Mouse (Mus musculus) limb, embryonic 10.5 days (tissue): ENCODE measurements around the gene Mymx. TPM values are rescaled to one million over a fixed set of nuclear protein-coding genes. Genes with fewer than 3 reads are reported as not detected.
A peak's percentile ranks its signal among the peaks of the same experiment; 100 is the strongest.

Source experiments
- DNase-seq: peaks from one replicate; pipeline ENCODE4 v3.0.0-alpha.2; 2017; ENCODE audit warnings: low spot score
- H3K27ac ChIP-seq: fragments of 300-500 bp; sonication (generic); 2 replicates; pipeline ENCODE4 v1.5.1; 2016; ENCODE audit warnings: mild to moderate bottlenecking
- H3K27me3 ChIP-seq: fragments of 300-500 bp; sonication (generic); 2 replicates; pipeline ENCODE4 v1.6.1; 2016; ENCODE audit warnings: low read depth, mild to moderate bottlenecking; ENCODE audit not compliant: poor library complexity, severe bottlenecking
- H3K36me3 ChIP-seq: fragments of 300-500 bp; sonication (generic); 2 replicates; pipeline ENCODE4 v1.6.1; 2016; ENCODE audit warnings: mild to moderate bottlenecking, moderate library complexity
- H3K4me1 ChIP-seq: fragments of 300-500 bp; sonication (generic); 2 replicates; pipeline ENCODE4 v1.6.1; 2016
- H3K4me3 ChIP-seq: fragments of 300-500 bp; sonication (generic); 2 replicates; pipeline ENCODE4 v1.5.1; 2016; ENCODE audit warnings: mild to moderate bottlenecking, moderate library complexity
- H3K9me3 ChIP-seq: fragments of 300-500 bp; sonication (generic); replicated peaks from 2 replicates; pipeline ENCODE4 v1.6.1; 2016; ENCODE audit warnings: mild to moderate bottlenecking
- WGBS: fragments of 180-500 bp; shearing (Covaris S2); methylation state at CpG from one replicate; pipeline ENCODE4 v1.1.7; 2016; 5-methylcytosine and 5-hydroxymethylcytosine counted together
- polyA plus RNA-seq: library from polyadenylated mRNA; unstranded; fragments of >200 nt; fragmentation: Nextera tagmentation; extraction: Ambion mirVana; gene quantifications from 2 replicates; pipeline ENCODE4 v1.2.1, GENCODE M21; 2016

Gene Mymx
- polyA plus RNA-seq, 1 experiment from 2014 or later: 1.2 TPM

DNA sequence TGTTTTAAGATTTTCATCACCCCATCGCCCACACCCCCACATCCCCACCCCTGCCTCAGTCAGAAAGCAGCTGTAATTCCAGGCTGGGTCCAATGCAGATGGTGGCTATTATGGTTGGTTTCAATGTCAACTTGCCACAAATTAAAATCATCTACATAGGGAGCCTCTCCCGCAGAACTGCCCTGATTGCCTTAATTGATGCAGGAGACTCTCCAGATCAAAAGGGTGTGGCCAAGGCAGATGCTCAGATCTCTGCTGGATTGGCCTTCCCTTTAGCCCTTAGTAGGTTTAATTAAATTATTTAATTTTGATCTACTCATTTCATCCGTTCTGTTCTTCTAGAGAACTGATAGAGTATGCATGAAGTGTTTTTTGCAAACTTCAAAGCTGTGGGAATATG, 1.1 kb upstream of the Mymx start:
- Histone ChIP-seq H3K27ac (no peak overlapping the region), H3K4me3 (no peak overlapping the region), H3K27me3 (peaks cover 41% of the 10 kb centered on the region), H3K4me1 (peaks cover 39% of the 10 kb centered on the region), H3K9me3 (no peaks in the 10 kb centered on the region), H3K36me3 (no peaks in the 10 kb centered on the region)
- 82% methylated on average over 3 of the region's 3 CpGs for WGBS
- no peak for DNase-seq

DNA sequence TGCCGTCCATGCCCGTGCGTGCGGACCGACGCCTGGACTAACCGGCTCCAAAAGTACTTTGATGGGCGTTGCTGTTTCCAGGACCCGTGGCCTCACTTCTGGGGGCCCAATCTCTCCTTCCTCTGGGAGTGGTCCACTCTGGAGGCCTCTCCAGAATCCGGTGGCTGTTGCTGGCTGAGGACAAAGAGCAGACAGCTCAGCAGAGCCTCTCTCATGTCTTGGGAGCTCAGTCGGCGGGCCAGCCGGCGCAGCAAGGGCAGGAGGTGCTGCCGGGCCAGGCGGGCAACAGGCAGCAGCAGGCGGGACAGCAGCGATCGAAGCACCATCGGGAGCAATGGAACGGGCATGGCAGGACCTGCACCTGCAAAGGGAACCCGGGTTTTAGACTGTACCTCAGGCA, 577 bp downstream of the Mymx start:
- DNase-seq: peak; percentile 54
- H3K4me3 ChIP-seq: peak overlapping the region; percentile 36
- 12% methylated on average over 22 of the region's 22 CpGs for WGBS
- no peaks in the 10 kb centered on the region for H3K9me3 ChIP-seq
- H3K36me3 ChIP-seq: no peaks in the 10 kb centered on the region
- peaks cover 50% of the 10 kb centered on the region for H3K27me3 ChIP-seq
- peaks cover 54% of the 10 kb centered on the region for H3K4me1 ChIP-seq
- H3K27ac ChIP-seq: peak overlapping the region; percentile 48

DNA sequence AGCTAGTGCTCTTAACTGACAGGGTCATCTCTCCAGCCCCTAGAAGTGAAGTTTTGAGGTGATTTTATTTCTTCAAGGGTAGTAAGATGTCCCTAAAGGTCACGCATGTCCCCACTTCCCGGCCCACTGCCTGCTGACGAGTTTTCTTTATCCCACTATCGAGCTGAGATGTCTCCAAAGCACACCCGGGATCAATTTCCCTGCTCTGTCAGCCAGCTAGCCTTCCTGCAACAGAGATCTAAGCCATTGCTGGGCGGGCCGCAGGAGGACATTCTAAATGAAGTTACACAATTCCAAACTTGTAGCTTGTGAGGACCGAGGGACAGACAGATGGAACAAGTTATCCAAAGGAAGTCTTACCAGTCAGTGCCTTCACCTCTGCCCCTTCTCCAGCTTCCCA, 1.6 kb downstream of the Mymx start:
- Histone ChIP-seq H3K9me3 (no peaks in the 10 kb centered on the region), H3K36me3 (no peaks in the 10 kb centered on the region), H3K4me1 (peaks cover 65% of the 10 kb centered on the region), H3K27ac (no peak overlapping the region), H3K27me3 (peaks cover 60% of the 10 kb centered on the region), H3K4me3 (no peak overlapping the region)
- DNase-seq: peak; percentile 32
- 43% methylated on average over 8 of the region's 8 CpGs for WGBS

DNA sequence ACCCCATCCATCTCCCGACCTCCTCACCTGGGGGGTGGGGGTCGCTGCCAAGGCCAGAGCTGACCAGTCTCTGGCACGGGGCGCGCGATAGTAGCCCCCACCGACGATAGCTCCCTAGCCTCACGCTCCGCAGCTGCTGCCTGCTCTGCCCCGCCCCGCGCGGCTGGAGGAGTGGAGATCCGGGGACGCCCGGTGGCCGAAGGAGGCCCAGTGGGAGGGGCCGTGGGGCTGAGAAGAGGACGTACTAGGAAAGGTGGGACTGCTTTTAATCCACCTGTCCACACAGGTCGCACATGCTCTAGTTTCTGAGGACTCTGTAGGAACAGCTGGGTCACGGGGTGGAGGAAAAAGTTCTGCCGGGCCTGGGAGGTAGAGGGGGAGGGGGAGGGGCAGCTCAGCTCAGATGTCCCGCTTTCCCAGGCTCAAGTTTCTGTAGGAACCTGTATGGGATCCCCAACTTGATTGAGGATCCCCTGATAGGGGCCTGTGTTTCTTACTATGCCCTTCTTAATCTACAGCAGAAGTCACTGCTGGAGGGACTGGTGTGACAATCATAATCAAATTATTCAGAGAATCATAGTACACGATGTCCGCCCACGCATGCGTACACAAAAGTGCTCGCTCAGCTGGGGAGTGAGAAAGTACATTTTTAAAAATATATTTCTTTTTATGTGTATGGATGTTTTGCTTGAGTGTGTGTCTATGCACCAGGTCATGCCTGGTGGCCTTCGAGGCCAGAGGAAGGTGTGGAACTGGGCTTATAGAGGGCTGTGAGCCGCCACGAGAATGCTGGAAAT, 2.3 kb downstream of the Mymx start, which contains the start of gene Slc29a1:
Slc29a1 (minus strand) TSS at position 161 of the 797 bp plus-strand sequence.
- Histone ChIP-seq H3K4me3 (peak within 1 kb of the TSS; percentile 54), H3K4me1 (peaks cover 71% of the 10 kb centered on the region), H3K27ac (peak within 1 kb of the TSS; percentile 51; the same call in 1 of the 2 replicates), H3K9me3 (no peaks in the 10 kb centered on the region), H3K36me3 (no peaks in the 10 kb centered on the region), H3K27me3 (peaks cover 66% of the 10 kb centered on the region)
- WGBS: 16% methylated on average over 32 of the region's 32 CpGs
- DNase-seq: peak; percentile 73

DNA sequence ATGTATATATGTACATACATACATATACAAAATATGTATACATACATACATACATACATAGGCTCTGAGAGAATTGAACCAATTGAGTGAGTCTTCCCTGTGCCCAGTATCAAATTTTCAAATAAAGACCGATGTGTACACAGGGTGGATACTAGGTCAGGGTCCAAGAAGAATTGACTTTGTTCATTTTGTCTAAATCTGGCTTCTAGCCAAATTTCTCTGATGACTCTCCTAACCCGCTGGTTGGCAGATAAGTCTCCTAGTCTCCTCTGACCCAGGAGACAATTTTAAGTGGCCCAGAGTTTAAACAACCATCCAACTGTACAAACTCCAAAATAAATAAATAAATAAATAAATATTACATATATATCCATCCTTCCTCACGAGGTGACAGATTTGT, 3.0 kb downstream of the Mymx start:
- peaks cover 77% of the 10 kb centered on the region for H3K4me1 ChIP-seq
- DNase-seq: no peak
- WGBS: 65% methylated on average over 3 of the region's 3 CpGs
- no peak overlapping the region for H3K27ac ChIP-seq
- H3K9me3 ChIP-seq: no peaks in the 10 kb centered on the region
- peaks cover 74% of the 10 kb centered on the region for H3K27me3 ChIP-seq
- H3K4me3 ChIP-seq: peak overlapping the region; percentile 54; the same call in 1 of the 2 replicates
- H3K36me3 ChIP-seq: no peaks in the 10 kb centered on the region

DNA sequence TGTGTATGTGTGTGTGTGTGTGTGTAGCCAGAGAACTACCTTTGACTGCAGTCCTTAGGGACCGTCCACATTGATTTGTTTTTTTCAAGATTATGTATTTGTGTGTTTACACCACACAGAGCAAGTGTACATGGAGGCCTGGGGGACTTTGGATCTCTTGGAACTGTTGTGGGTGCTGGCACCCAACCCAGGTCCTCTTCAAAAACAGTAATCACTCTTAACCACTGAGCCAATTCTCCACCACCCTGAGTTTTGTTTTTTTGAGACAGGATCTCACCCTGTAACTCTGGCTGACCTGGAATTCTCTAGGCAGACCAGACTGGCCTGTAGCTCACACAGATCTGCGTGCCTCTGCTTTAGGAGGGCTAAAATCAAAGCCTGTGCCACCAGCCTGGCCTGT, 3.5 kb downstream of the Mymx start:
- Histone ChIP-seq H3K27me3 (peaks cover 79% of the 10 kb centered on the region), H3K27ac (no peak overlapping the region), H3K9me3 (no peaks in the 10 kb centered on the region), H3K4me1 (peaks cover 83% of the 10 kb centered on the region), H3K4me3 (no peak overlapping the region), H3K36me3 (no peaks in the 10 kb centered on the region)
- 85% methylated on average over 2 of the region's 2 CpGs for WGBS
- no peak for DNase-seq

DNA sequence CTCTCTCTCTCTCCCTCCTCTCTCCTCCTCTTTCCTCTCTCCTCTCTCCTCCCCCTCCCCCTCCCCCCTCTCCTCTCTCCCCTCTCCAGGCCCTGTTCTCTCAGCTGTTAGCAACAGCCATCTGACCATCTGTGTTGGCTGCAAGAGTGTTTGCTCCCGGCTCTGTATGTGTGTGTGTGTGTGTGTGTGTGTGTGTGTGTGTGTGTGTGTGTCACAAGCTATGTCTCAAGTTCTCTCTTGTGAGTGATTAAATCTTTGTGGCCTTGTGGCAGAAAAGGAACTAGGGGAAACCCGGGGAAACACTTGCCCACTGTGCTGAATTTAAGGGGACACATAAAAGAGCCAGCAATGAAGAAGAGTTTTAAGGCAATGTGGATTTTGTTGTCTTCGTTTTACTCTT, 4.1 kb downstream of the Mymx start:
- H3K9me3 ChIP-seq: no peaks in the 10 kb centered on the region
- H3K4me1 ChIP-seq: peaks cover 88% of the 10 kb centered on the region
- 44% methylated on average over 3 of the region's 3 CpGs for WGBS
- peaks cover 85% of the 10 kb centered on the region for H3K27me3 ChIP-seq
- H3K36me3 ChIP-seq: no peaks in the 10 kb centered on the region
- peak; percentile 51 for DNase-seq
- no peak overlapping the region for H3K4me3 ChIP-seq
- no peak overlapping the region for H3K27ac ChIP-seq

DNA sequence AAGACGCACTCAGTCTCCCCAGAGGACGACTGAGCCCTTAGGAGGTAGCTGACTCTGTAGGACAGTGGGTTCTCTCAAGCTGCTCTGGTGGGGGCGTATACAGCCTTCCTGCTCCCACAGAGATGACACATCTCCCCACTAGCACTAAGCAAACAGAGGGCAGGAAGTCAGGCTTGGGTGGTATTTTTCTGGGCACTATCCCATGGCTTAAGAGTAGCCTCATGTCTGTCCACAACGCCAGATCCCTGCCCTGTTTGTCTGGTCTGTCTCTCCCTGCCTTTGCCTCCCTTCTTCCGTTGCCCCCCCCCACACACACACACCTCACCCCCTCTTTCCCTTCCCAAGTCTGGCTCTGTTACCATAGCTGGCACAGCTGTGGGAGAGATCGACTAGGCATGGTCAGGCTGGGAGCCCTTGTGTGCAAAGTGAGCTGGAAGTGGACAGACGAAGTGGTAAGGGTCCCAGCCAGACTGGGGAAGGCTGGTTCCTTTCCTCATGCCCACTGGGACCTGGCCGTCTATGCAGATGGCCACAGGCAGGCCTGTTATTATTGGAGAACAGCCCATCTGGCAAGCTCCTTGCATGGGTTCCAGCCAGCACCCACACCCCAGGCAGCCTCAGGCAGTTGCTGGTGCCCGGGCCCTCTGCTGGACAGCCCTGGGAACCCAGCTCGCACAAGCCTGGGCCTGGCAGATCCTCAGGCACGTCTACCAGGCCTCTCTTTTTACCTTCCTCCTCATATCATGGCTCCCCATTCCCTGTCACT, 5.1 kb downstream of the Mymx start:
- 30% methylated on average over 11 of the region's 11 CpGs for WGBS
- Histone ChIP-seq H3K27ac (peak overlapping the region; percentile 54), H3K36me3 (no peaks in the 10 kb centered on the region), H3K4me1 (peaks cover 92% of the 10 kb centered on the region), H3K27me3 (peaks cover 87% of the 10 kb centered on the region), H3K9me3 (no peaks in the 10 kb centered on the region), H3K4me3 (no peak overlapping the region)
- DNase-seq: peak; percentile 67

DNA sequence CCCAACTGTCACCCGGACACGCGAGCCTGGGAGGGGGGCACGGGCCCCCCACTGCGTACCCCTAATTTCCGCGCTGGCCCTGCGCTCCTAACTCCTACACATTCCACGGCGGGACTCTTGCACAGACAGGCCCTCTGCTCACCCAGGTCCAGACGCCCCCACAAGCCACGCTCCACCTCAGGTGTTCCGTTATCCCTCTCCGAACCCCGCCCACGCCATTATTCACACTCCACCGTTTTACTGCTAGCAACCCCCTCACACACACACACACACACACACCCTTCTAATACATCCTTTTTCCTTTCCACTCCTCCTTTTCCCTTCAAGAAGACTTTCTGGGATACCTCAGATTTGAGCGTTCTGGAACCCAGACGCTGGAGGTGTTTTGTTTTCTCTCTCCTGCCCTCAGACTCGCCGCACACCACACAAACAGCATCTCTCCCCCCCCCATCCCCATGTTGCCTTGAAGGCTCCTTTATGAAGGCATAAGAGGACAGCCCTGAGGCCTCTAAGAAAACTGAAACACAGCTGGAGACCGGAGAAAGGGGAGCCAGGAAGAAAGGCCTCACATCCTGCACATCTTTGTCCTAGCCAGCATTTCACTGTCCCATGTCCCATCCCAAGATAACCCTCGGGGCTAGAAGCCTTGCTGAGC, 6.0 kb downstream of the Mymx start:
- WGBS: 4% methylated on average over 23 of the region's 23 CpGs
- peaks cover 92% of the 10 kb centered on the region for H3K4me1 ChIP-seq
- H3K9me3 ChIP-seq: no peaks in the 10 kb centered on the region
- peak overlapping the region; percentile 63 for H3K4me3 ChIP-seq
- DNase-seq: no peak
- peaks cover 82% of the 10 kb centered on the region for H3K27me3 ChIP-seq
- H3K27ac ChIP-seq: peak overlapping the region; percentile 81
- H3K36me3 ChIP-seq: no peaks in the 10 kb centered on the region

DNA sequence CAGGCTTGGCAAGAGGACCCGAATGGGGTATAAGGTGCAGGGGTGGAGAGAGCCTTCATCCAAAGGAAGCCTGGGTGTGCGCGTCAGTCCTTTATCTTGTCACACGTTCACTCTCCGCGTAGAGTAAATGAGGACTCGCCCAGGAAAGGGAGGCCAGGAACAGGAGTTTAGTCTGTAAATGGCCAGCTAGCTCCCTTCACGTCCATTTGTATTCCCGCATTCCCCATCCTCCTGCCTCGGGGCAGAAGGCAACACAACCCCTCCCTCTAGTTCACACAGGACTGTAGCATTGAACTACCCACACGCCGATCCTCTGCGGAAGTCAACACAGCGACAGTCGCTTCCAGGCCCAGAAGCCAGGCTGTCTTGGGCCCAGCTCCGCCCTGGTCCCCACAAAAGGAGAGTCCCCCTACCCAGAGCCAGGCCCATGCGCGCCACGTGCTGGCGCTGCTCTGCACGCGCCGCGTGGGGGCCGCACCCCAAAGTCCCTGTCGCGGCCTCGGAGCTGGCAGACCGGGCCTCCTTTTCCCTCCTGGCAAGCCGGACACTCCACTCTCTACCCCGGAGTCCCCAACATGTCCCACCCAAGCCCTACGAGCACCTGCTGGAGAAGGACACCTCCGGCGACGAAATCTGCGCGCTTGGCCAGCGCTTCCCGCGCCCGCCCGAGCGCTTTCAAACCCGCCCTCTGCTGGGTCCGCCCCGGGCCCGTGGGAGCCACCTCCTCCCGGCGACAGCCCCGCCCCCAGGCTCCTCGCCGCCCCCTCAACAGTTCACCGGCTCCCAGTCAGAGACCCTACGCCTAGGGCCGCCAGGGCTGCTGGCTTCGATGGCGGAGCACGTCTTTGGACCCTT, 6.8 kb downstream of the Mymx start:
- Histone ChIP-seq H3K4me1 (peaks cover 92% of the 10 kb centered on the region), H3K27ac (peak overlapping the region; percentile 81), H3K4me3 (peak overlapping the region; percentile 63), H3K9me3 (no peaks in the 10 kb centered on the region), H3K27me3 (peaks cover 74% of the 10 kb centered on the region), H3K36me3 (no peaks in the 10 kb centered on the region)
- DNase-seq: peak; percentile 85
- 1% methylated on average over 58 of the region's 58 CpGs for WGBS

DNA sequence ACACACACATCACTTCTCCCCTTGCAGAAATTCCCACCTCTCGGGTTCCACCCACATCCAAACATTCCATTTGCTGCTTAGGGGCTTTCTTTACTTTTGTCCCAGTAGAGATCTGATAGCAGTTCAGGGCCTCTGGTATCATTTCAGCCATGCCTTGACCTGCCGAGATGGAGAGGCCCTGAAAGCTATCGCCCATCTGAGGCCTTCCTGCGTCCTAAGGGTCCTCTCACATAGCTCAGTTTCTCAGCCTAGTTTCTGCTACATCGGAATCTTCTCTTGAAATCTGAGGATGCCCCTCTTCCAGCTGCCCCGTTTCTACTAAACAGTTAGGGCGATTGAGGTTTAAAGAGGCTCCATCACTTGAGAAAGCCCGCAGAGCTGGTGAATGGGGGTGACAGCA, 7.7 kb downstream of the Mymx start:
- peaks cover 84% of the 10 kb centered on the region for H3K4me1 ChIP-seq
- H3K4me3 ChIP-seq: peak overlapping the region; percentile 63
- H3K27ac ChIP-seq: no peak overlapping the region
- peaks cover 65% of the 10 kb centered on the region for H3K27me3 ChIP-seq
- 49% methylated on average over 8 of the region's 8 CpGs for WGBS
- no peak for DNase-seq
- H3K36me3 ChIP-seq: peaks cover 6% of the 10 kb centered on the region
- H3K9me3 ChIP-seq: no peaks in the 10 kb centered on the region

DNA sequence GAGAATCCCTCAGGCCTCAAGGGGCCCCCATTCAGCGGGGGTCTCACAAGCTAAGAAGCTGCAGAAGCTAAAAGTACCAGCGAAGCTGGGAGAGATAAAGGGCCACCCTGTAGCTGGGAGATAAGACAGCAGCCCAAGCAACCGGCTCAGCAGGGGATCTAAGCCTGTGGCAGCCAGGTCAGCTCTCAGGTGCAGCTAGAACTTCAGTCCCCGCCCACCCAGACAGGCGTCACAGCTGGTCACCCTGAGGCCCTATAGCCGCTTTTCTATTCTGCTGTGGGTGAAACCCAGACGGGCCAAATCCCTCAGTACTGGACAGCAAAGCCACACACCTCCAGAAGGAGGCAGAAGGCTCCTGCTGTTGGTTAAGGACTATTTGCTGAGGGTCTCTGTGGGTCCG, 8.4 kb downstream of the Mymx start:
- H3K4me3 ChIP-seq: peak overlapping the region; percentile 63; the same call in 1 of the 2 replicates
- peaks cover 59% of the 10 kb centered on the region for H3K27me3 ChIP-seq
- WGBS: 24% methylated on average over 8 of the region's 8 CpGs
- H3K9me3 ChIP-seq: no peaks in the 10 kb centered on the region
- peaks cover 80% of the 10 kb centered on the region for H3K4me1 ChIP-seq
- peak overlapping the region; percentile 34; the same call in 1 of the 2 replicates for H3K27ac ChIP-seq
- H3K36me3 ChIP-seq: peaks cover 13% of the 10 kb centered on the region
- DNase-seq: no peak
